ENCODE assay signal across 18 mouse cellular contexts in the genomic region with DNA sequence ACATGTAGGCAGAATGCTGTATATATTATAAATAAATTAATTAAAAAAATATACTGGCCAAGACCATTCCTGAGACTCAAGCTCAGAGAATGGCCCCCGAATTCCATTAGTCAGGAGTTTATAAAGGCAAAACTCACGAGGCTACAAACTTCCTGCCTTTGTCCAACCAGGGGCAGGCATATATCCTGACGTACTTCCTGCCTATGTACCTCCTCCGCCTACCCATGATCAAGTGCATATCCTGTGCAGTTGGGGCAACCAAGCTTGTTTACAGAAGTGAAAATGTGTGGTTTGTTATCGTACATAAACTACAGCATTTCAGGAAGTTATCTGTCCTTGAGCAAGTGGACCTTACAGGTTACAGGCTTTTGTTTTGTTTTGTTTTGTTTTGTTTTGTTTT. TPM values are rescaled to one million over a fixed set of nuclear protein-coding genes. Genes with fewer than 3 reads are reported as not detected.
DNase-seq lines count a peak whose midpoint lies in the region; ATAC-seq and TF ChIP-seq lines count a peak whose summit lies in the region.
"Had no signal": no experiment of that assay in that cellular context is flagged by ENCODE, and none has a peak within 500 bp of the region (broad histone marks: within the 10 kb centered on the region; RNA-seq: fewer than 3 reads in every experiment).

No protein-coding gene starts in this region.

- no peak for TF ChIP-seq CTCF in C2C12 (IDR thresholded peaks at IDR 0.05; ENCODE audit: control insufficient read depth, insufficient read depth, insufficient read length)

- no peak overlapping the region for H3ac ChIP-seq in C2C12 (ENCODE audit: control insufficient read depth, insufficient read length, low read depth)

- peak overlapping the region; percentile 41 for H3K4me3 ChIP-seq in C2C12 (ENCODE audit: insufficient read depth, poor library complexity, severe bottlenecking)
- H3K4me3 ChIP-seq: heart, embryonic 10.5 days; liver, embryonic 13.5 days; neural tube, embryonic 12.5 days had no signal

- H3K79me3 ChIP-seq in C2C12 (ENCODE audit: low read depth) = no peaks in the 10 kb centered on the region

- no peaks in the 10 kb centered on the region for H3K36me3 ChIP-seq in C2C12 (ENCODE audit: control insufficient read depth, insufficient read depth)
- H3K36me3 ChIP-seq: heart, embryonic 10.5 days; liver, embryonic 13.5 days had no signal

- H3K27me3 ChIP-seq in C2C12 (ENCODE audit: control insufficient read depth, insufficient read depth, insufficient read length) = no peaks in the 10 kb centered on the region
- H3K27me3 ChIP-seq: liver, embryonic 13.5 days; neural tube, embryonic 12.5 days had no signal

- peak; percentile 90 for ATAC-seq in granulocyte monocyte progenitor cell, adult 5-6 weeks (replicated peaks; ENCODE audit: poor library complexity, severe bottlenecking)
- ATAC-seq: forebrain, embryonic 14.5 days; hindbrain, postnatal 0 days had no signal

- intact Hi-C loops in heart, postnatal 10 days (cut with DNase I) = loop anchor here (2.0 kb wide), 1 partner anchor 36 kb away; no protein-coding TSS in a partner anchor

- peaks cover 11% of the 10 kb centered on the region for H3K79me2 ChIP-seq in C2C12 (ENCODE audit: control insufficient read depth, insufficient read depth)

- DNase-seq in heart, adult 8-10 months (ENCODE audit: low spot score) = peak; percentile 15
- DNase-seq in heart, postnatal 10 days = no peak
- DNase-seq in monocyte, adult 2 months (ENCODE audit: low read depth in 1 of 2, low spot score in 2 of 2) = peak; percentile 56 to 73
- DNase-seq in right cerebral cortex, postnatal 25 days = no peak
- no peak for DNase-seq in urinary bladder, postnatal 25 days (ENCODE audit: low spot score)
- DNase-seq in right cerebral cortex, adult 18-20 months = no peak
- DNase-seq: adrenal gland, adult 2 months; cerebellum, adult 11-12 months; layer of hippocampus, postnatal 36 days; liver, embryonic 13.5 days; right cerebral cortex, postnatal 14 days; thymus, postnatal 25 days had no signal

TF ChIP-seq in C2C12, 6 proteins besides CTCF, POLR2A, EP300 and RAD21:
- no peak for TF ChIP-seq CEBPB (IDR thresholded peaks at IDR 0.05; ENCODE audit: low read depth)
- peak; percentile 10 for TF ChIP-seq USF1 (IDR thresholded peaks at IDR 0.05; ENCODE audit: low read depth)

RNA-seq across cellular contexts. Expression of gene Rab11fip4, which starts 32.0 kb away (rescaled TPM):
- total RNA-seq in heart, adult 8-10 months (2022) = under 1 TPM in 3 of 4 experiments, not detected in 1; 0.05 to 0.40 (median 0.06) TPM
- under 1 TPM; 0.07 to 0.38 TPM for total RNA-seq in heart, postnatal 10 days (2021)
- polyA plus RNA-seq in C2C12 (2012; fragmentation: generic; extraction: Trizol) = 0.11 TPM
- 1.9 and 2.6 TPM in 2 replicates for total RNA-seq in granulocyte monocyte progenitor cell, adult 5-6 weeks (2014; fragmentation: Nextera tagmentation)
- total RNA-seq in granulocyte monocyte progenitor cell, adult 5-6 weeks (2017) = 1.9 and 4.7 TPM in 2 replicates

Comparison
In these comparisons a context has a peak if more than half of its experiments do, and no peak if none do; other contexts are left out.
1. DNase-seq: peak in heart, adult 8-10 months (single experiment) and monocyte, adult 2 months (2 of 2); none in heart, postnatal 10 days (0 of 2), right cerebral cortex, postnatal 25 days (single experiment), urinary bladder, postnatal 25 days (single experiment) and right cerebral cortex, adult 18-20 months (single experiment).